In the genomic region with DNA sequence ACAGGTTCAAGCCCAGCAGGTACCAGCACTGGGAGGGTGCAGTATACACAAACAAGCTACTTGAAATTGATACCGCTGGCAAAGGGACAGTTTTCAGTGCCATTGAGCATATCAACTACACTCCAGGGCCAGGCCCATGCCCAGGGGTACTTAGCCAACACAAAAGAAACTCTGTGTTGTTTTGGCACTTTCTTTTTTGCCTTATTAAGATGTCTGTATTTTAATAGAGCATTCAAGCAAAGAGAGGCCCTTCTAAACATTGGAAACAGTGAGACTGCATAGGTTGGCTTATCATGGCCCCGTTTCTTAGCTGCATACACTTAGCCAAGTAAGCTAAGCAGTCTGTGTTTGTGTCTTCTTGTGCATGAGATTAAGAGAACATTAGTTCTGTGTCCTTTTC, we compare ENCODE assay signal across 13 mouse cellular contexts.
"Had no signal": no experiment of that assay in that cellular context is flagged by ENCODE, and none has a peak within 500 bp of the region (broad histone marks: within the 10 kb centered on the region; RNA-seq: fewer than 3 reads in every experiment).

No protein-coding gene starts in this region.

- H3K4me1 ChIP-seq: kidney, embryonic 15.5 days; limb, embryonic 15.5 days; liver, embryonic 12.5 days; stomach, embryonic 15.5 days had no signal

- H3K9ac ChIP-seq: kidney, embryonic 15.5 days; limb, embryonic 15.5 days; liver, embryonic 12.5 days; lung, embryonic 14.5 days; midbrain, embryonic 12.5 days; stomach, embryonic 15.5 days had no signal

- H3K4me3 ChIP-seq: kidney, embryonic 15.5 days; limb, embryonic 15.5 days; liver, embryonic 12.5 days; midbrain, embryonic 12.5 days; stomach, embryonic 15.5 days had no signal

- H3K27me3 ChIP-seq: kidney, embryonic 15.5 days; limb, embryonic 15.5 days; liver, embryonic 12.5 days; midbrain, embryonic 12.5 days; stomach, embryonic 15.5 days had no signal

- H3K27ac ChIP-seq: kidney, embryonic 15.5 days; limb, embryonic 15.5 days; liver, embryonic 12.5 days; midbrain, embryonic 12.5 days; stomach, embryonic 15.5 days had no signal

- ATAC-seq: liver, embryonic 12.5 days had no signal

- H3K36me3 ChIP-seq: kidney, embryonic 15.5 days; limb, embryonic 15.5 days; liver, embryonic 12.5 days; midbrain, embryonic 12.5 days; stomach, embryonic 15.5 days had no signal

- DNase-seq: kidney, adult 2 months; kidney, postnatal 14 days; lung, embryonic 14.5 days; lung, postnatal 10 days; lung, postnatal 4 days; right cerebral cortex, postnatal 14 days; thymus, adult 2 months; thymus, postnatal 25 days had no signal

- H3K4me2 ChIP-seq: kidney, embryonic 15.5 days; limb, embryonic 15.5 days; liver, embryonic 12.5 days; lung, embryonic 14.5 days; midbrain, embryonic 12.5 days; stomach, embryonic 15.5 days had no signal

- H3K9me3 ChIP-seq: kidney, embryonic 15.5 days; limb, embryonic 15.5 days; midbrain, embryonic 12.5 days; stomach, embryonic 15.5 days had no signal
